Mouse (Mus musculus) adrenal gland, postnatal 36 days (tissue): Measurements from ENCODE around the gene Anks3. TPM values are rescaled to one million over a fixed set of nuclear protein-coding genes. Genes with fewer than 3 reads are reported as not detected.

Experiments used
- DNase-seq, 2 experiments: peaks; one replicate each; pipeline ENCODE4 v3.0.0; 2021; ENCODE audit warnings: mixed read lengths in 1 of 2
- total RNA-seq, 2 experiments: library from RNA; stranded (reverse); gene quantifications; 2 replicates each; pipeline ENCODE4 v1.2.3; 2021

The Anks3 gene
- total RNA-seq, 2 experiments from 2014 or later, result 31.2 to 42.2 TPM

DNA sequence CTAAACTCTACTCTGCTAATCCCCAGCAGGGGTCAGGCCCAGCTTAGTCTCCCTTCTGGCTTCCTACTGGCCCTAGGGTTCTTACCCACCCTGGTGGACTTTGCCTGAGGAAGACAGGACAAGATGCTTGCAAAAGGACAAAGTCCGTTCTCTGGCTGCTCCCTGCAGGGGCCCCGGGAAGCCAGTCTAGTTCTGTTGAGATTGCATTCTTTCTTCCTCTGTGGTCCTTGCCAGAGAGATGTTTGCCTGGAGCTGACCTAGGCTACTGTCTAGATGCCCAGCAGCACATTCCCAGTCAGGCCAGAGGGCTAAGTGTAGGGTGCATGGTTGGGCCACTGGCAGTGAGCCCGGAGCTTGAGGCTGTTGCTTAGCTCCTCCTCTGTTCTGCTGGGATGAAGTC lies 31.6 kb downstream of the Anks3 start:
- DNase-seq, result peak; percentile 57 to 62

DNA sequence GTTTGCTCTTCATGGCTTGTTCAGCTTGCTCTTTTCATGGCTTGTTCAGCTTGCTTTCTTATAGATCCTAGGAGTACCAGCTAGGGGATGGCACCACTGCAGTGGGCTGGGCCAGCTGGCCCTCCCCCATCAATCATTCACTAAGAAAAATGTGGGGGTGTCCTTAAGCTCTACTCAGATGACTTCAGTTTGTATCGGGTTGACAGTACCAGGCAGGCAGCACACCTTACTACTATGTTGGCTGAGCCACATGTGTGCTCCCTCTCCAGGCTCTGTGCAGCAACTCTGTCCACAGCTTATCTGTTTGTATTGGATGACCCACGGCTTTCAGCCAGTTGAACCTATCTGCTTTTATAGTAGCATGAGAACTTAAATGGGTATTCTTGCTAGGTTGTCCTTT lies 35.5 kb downstream of the Anks3 start:
- no peak for DNase-seq

DNA sequence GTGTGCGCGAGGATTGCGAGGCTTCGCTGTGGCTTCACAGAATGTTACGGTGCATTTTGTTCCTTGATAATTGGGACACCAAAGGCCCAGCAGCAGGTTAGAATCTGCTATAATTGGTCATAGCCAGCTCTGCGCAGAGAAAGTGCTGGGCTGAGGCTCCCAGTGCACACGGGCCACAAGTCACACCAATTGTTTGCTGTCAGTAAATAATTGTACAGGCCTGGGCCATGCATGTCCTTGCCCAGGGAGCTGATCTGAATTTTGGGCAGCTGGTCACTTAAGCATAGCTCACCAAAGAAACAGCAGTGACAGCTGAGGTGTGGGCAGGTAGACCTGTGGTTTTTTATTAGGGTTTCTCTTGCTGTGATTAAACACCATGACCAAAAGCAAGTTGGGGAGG lies 36.0 kb downstream of the Anks3 start:
- no peak for DNase-seq

DNA sequence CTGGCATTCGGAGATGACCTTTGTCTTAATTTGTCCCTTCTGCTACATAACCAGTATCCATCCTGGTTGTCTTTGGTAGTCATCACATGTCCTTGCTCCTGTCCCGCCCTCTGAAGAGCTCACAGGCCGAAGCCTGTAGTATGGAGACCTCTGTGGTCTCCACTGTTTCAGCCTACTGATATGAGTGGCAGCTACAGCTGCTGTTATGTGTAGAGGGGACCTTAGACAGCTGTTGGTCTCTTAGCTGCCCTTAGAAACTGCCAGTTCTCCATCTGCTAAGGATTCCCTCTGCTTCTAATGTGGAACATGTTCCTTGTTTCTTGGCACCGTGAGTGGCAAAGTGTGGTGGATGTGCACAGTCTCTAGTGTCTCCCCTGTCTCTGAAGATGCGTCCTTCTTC lies 40.0 kb downstream of the Anks3 start:
- no peak for DNase-seq

DNA sequence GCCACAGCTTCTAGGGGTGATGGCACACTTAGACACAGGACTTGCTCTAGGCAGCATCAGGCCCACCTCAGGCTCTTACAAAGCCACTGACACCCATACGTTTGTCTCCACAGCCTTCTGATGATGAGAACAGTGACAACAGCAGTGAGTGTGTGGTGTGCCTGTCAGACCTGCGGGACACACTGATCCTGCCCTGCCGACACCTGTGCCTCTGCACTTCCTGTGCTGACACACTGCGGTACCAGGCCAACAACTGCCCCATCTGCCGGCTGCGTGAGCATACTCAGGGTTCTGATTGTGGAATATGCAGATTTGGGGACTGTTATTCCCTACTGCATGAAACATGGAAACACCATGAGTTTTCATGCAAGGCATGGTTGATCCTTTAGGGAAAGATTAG lies 41.5 kb downstream of the Anks3 start:
- DNase-seq, result no peak

DNA sequence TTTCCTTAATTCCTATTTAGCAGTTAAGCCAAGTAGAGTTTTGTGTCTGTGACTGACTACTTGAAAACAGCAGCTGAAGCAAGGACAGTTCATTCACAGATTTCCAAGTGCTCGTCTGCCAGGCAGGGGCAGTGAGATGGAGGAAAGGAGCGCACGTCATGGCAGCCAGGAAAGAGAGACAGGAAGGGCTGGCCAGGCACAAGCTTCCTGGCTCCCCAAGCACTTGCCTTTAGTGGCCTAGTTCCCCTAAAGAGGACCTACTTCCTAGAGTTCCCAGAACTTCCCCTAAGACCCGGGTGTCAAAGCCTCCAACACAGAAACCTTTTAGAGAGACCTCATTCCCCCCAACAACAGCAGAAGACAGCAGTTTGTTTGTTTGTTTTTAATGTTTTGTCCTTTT lies 43.4 kb downstream of the Anks3 start:
- DNase-seq, result no peak

DNA sequence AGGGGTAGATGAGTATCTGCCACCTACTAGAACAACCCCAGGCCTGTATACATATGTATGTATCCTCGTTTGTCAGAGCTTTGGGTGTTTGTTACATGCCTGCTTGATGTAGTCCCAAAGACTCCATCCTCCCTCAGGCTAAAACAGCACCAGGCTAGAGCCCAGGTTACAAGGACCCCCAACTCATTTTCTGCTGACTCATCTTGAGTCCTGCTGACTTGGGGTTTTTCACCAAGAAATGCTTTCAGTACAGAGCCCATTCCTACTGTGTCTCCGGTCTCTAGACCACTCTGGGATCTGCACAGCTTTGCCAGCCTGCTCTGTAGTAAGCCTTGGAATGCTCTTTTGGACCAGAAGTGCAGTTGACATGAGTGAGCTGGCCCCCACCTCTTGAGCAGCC lies 47.4 kb downstream of the Anks3 start:
- no peak for DNase-seq

DNA sequence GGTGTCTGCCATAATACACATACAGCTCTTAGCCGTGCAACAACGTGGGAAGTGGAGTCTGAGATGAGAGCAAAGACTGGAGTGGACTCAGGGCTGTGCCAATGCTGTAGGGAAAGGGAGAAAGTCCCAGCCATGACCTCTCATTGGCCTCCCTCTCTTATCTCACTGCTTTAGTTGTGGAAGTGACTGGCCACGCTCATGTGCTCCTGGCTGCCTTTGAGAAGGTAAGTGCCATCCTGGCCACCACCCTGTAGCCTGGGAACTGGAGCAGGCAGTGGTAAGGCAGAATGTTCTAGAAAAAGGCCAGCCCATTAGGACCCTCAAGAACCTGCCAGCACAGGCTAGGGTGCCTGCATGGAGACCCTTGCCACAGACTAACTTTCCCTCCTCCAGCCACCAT lies 48.1 kb downstream of the Anks3 start:
- DNase-seq, result no peak

DNA sequence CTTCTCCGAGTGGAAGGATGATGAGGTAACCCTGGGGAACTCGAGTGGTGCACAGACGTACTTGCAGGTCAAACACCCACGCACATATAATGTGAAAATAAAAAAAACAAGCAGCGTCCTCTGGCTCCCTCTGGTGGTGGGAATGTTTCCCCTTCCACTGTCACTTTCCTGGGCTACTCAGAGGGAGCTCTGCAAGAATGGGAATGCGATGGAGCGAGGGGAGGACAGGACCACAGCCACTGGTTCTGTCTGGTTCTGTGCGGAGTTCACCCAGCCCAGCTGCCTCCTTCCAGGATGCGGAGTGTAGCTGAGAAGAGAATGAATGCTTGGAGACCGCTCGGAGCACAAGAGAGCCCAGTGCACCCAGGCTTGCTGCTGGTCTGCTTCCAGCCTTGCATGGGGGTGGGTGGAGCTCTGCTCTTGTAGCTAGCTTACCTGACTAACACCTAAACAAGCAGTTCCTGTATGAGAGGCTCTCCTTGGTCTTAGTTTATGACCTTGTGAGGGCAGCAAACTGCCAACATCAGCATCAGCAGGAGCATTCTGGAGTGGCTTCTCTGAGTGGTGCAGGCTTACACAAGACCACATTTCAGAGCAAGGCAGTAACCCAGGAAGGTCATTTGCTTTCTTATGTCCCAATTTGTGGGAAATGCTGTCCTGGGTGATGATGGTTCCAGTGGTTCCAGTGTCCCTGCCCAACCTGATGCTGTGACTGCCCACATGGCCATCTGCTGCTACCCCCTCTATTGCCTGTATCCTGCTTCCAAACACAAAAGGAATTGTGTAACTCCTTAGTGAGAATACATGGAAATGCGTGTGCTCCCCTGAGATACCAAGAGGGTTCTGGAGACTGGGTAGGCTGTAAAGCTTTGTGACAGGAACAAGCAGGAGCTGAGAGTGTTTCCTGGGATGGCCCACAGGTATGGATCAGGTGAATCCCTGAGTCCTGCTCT lies 49.9 kb downstream of the Anks3 start:
- peak; percentile 82 to 86 for DNase-seq

DNA sequence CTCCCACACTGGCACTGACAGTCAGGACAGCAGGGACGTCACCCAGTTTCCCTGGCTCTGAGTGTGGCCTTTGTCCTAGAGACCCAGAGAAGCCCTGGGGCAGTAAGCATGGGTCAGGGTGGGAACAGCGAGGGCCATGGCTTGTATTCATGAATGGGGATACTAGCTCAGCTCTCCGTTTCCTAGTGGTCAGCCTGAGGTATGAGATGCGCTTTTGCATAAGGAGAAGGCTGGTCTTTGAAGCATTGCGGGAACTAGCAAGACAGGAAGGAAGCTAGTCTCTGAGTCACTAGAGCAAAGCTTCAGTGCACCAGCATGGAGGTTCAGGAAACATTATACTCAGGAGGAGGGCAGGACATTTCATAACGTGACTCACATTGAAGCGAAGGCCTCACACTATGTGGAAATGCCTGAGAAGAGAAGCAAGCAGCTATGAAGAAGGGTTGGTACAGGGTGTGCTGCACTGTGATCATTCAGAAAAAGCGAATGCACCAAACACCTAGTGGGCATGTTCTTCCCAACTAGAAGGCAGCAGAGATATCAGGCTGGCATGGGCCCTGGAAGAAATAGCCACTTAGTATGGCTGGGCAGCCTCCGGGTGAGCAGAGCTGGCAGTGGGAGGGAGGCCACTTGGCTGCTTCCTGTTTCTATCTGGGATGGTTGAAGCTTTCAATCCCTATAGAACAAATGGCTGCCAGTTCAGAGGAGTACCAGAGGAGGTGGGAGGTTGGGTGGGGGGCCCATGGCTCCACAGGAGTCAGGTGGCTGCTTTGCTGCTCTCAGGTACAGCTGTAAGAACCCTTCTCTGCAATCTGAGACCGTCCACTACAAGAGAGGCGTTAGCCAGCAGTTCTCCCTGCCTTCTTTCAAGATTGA lies 50.9 kb downstream of the Anks3 start:
- DNase-seq, result peak; percentile 27 to 35

DNA sequence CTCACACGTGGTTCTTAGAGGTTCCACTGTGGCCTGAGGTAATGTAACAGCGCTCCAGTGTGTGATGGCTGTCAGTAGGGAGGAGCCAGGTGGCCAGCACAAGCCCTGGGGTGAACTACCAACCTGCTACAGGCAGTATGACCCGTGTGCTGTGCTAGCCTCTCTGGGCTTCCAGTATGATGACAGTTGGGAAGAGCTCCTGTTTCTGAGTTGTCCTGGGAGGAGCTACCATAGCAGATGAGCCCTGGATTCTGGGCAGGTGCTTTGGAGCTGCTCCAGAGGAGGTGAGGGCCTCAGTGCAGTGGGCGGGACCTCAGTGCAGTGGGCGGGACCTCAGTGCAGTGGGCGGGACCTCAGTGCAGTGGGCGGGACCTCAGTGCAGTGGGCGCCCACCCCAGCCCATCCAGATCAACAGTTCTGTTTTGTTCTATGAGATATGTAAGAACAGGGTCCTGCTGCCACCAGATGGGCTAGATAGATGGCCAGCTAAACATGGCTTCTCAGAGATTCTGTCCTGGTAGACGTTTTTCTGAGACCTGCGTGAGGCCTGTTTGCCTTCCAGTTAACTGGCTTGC lies 51.8 kb downstream of the Anks3 start:
- DNase-seq, result no peak

DNA sequence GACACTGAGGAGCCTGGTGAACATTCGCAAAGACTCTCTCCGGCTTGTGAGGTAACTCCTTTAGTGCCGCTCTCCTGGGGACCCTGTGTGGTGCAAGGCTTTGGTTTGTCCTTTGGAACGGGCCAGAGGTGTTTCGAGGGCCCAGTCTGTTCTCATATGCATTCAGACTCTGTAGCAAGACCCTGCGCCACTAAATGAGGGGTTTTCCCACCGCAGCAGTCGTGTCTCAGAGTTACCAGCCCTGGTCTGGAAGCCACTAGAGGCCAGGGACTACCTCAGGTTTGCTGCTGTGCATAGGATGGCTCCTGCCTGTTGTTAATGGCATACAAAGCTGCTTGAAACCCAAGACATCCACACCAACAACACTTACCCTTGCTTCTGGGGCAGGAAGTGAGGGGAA lies 53.2 kb downstream of the Anks3 start:
- no peak for DNase-seq

DNA sequence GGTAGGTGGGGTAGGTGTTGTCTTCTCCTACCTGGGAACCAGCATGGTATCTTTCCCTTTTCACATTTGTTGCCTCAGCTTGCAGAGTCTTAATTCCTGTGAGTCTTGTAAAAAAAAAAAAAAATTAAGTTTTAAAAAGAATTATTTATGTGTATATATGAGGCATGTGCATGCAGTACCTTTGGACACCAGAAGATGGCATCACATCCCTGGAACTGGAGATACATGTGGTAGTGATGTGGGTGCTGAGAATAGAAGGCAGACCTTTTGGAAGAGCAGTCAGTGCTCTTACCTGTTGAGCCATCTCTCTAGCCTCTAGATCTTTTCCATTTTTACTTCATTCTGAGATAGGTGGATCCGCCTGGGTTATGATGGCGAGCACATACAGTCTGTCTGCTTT lies 54.3 kb downstream of the Anks3 start:
- DNase-seq, result no peak

DNA sequence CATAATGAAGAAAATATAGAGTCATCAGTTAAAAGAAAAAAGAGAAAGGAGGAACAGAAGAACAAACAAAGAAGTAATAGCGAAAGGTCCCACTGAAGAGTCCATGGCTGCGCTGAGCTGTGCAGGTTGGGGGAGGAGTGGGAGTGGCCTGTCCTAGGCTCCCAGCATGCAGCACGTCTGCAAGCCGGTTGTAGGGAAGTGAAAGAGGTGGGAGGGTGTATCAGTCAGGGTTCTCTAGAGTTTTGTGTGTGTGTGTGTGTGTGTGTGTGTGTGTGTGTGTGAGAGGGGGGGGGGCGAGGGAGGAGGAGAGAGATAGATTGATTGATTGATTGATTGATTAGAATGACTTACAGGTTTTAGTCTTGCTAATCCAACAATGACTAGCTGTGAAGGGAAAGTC lies 56.0 kb downstream of the Anks3 start:
- DNase-seq, result no peak

DNA sequence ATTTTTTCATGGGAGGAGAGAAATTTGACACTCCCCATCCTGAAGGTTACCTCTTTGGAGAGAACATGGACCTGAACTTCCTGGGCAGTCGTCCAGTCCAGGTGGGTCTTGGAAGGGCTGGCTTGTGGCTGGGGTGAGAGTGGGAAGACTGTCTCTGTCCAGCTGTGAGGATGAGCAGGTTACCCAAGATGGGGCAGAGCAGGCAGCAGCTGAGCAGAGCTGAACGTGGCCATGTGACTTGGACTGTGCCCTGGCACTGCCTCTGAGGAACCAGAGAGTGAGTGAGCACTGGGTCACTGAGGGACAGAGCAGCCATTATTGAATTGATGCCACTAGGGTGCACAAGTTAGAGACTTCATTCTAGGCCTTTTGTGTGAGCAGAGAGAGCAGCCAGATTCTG lies 56.6 kb downstream of the Anks3 start:
- no peak for DNase-seq

DNA sequence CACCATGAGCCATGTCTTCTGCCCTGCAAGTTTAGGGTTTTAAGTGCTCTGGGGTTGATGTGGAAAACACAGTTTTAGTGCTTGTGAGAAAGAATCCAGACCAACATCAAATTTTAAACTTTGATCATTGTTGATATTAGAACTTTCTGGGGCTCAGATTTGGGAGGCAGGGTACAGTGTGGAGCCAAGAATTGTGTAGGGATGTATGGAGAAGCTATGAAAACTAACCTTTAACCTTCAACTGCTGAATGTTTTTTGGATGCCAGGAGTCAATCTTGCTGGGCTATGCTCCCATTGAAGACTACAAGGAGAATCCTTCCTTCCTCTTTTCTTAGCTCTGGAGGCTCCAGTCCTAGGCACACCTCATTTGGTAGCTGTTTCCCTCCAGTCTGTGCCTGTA lies 57.4 kb downstream of the Anks3 start:
- no peak for DNase-seq

DNA sequence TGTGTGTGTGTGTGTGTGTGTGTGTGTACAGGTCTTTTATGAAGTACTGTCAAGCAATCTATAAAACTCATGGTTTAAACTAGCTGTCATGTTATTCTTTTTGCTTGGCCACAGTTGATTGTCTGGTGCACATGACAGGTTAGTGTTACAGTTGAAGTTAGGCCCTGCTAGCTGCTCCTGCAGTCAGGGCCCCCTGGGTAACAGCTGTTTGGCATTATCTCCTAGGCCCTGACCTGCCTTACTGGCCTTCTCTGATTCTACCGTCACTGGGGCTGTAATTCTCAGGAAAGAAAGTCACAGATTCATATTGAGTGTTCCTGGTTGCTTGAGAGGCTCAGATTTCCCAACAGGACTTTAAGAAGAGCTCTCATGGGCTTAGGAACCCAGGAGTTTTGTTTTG lies 58.4 kb downstream of the Anks3 start:
- DNase-seq, result no peak

DNA sequence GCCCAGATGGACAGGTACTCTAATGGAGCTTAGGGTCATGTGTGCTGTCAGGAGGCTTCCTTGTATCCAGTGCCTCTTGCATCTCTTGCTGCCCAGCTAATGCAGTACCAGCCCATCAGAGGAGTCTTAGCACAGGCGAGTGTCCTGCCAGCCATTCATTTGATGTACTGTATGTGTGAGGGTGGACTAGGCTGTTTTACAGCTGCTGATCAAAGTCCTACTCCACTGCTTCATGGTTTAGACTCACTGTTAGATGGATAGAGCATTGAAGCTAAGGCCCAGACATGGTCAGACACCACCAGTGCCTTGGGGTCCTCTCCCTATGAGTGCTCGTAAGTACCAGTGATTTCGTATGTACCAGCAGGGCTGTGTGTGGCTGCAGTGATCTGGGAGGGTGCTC lies 59.1 kb downstream of the Anks3 start:
- no peak for DNase-seq

DNA sequence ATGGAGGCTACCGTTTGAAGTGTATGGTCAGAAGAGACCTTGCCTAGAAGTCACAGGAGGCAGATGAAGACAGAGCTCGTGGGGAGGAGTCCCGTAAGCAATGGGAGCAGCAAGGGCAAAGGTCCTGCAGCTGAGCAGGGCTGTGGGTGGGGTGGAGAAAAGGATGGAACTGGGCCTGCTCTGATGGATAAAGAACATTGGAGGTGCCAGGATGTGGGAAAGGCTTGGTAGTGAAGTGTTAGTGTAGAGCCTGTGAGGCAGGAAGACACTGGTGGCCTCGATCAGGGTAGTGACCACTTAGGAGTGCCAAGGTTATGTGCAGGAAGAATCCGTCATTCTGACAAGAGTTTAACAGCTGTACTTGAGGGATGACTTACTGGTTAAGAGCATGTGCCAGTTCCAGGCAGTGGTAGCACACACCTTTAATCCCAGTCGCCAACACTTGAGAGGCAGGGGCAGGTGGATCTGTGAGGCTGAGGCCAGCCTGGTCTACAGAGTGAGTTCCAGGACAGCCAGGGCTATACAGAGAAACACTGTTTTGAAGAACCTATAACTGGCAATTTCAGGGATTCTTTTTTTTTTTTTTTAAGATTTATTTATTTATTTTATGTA lies 60.4 kb downstream of the Anks3 start:
- DNase-seq, result peak in 1 of 2 experiments; percentile 20

DNA sequence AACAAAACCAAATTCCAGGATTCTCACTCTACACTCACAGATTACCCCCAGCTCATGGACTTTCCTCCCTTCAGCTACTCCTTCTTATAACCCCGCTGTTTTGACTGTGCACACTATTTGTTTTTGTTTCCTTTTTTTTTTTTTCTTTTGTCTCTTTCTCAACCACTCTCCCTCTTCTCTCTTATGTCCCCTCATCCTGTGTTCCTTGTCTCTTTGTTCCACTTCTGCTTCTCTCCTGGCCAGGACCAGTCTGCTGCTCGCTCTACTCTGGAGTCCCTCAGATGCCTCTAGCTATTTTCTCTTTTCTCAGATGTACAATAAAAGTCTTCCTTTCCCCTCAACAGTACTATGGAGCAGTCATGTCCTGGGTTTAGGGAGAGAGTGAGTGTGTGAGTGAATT lies 61.6 kb downstream of the Anks3 start:
- no peak for DNase-seq

DNA sequence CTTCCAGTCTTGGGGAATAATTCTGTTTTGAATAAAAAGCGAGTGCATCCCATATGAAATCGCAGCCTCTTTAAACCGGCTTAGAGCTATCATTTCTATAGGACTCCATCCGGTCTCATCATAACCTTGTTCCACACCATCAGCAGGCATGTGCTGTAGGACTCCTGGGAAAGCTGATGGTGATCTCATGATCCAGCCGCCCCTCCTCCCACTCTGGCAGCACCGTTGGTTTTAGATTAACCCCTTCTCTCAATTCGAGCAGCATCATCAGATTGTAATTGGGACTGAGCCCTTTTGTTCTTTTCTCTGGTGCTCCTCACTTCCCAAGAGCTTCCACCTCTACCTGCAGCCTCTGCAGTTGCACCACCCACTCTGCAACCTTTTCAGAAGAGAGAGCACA lies 62.8 kb downstream of the Anks3 start:
- DNase-seq, result no peak

DNA sequence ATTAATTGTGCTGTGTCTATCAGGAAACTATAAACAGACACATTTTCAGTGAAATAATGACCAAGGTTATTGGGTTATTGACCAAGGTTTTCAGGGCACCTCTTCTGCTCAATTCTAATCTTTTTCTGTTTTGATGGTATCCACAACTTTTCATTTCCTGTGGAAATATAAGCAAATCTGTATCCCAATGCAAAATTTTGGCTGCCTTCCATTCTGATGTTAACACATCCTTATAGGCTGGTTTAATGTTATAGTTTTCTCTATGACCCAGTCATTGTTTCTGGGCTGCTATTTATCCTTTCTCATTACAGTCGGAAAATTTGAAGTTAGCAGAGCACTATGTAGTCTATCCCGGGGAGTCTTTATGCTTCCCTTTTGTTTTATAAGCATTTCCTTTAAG lies 64.3 kb downstream of the Anks3 start:
- no peak for DNase-seq

DNA sequence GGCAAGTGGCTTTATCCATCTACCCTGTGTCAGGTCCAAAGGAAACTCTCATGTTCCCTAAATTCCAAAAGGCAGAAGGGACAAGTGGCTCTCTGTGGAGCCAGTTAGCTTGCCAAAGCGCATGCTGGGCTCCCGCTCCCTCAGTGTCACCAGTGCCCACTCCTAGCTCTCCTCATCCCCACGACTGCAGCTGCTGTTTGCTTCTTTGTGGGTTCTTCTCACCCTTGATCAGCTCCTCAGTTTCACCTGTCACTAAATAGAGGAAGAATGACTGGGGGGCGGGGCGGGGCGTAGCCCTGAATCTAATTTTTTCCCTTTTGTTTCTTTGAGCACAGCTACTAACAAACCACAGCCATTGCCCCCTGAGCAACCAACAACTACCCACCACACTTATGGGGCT lies 65.1 kb downstream of the Anks3 start:
- no peak for DNase-seq
